Mouse (Mus musculus) cerebellum, postnatal 10 days (tissue): ENCODE data around the gene Iqschfp.

Experiments used
- DNase-seq, 2 experiments: peaks; one replicate each; pipeline ENCODE4 v3.0.0; 2021; ENCODE audit warnings: mixed read lengths in 2 of 2

Gene Iqschfp

DNA sequence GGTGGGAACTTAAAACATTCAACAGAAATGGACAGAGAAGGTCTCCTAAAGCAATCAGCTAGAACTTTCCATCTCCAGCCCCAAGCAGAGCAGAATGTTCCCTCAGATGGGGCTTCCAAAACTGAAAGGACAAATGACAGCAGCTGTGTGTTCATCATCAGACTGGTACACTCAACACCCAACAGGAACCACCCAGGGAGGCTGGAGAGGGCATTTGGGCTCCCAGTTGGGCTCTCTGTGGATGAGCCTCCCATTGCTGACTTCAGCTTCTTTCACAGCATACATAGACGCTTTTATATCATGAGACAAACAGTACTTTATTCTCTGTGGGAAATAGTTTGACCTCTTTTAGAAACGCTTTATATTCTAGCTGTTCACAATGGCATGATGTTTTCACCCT, 464.5 kb downstream of the Iqschfp start:
- DNase-seq, result no peak

DNA sequence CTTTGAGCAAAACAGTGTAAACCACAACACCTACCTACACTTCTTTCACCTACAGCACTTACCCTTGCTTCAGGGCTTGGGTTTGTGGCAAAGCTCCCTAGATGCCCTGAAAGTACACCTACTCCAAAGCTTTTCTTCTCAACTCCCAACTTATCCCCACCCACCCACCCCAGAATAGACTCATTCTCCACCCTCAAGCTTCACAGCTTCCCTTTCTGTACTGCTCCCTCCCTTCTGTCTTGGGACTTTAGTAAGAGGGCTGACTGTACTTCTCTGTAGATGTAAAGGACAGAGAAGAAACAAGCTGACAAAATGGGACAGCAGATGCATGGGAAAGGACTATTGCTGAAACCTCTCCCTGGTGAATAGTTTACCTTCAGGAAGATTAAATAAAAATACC, 476.0 kb downstream of the Iqschfp start:
- DNase-seq, result no peak

DNA sequence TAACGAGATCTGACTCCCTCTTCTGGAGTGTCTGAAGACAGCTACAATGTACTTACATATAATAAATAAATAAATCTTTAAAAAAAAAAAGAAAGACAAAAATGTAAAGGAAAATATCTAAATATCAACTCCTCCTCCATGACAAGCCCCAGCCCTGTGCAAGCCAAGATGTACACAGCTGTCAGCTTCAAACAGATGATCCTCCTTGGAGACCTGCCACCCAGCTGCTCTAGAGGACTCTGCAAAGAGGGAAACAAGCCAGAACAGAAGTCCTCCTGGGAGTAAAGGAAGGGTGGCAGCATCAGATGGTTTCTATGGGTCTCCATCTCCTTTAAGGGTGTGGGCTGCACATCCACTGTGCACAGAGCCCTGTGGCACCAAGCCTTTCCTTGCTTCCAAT, 480.9 kb downstream of the Iqschfp start:
- peak in 1 of 2 experiments; percentile 34 for DNase-seq

DNA sequence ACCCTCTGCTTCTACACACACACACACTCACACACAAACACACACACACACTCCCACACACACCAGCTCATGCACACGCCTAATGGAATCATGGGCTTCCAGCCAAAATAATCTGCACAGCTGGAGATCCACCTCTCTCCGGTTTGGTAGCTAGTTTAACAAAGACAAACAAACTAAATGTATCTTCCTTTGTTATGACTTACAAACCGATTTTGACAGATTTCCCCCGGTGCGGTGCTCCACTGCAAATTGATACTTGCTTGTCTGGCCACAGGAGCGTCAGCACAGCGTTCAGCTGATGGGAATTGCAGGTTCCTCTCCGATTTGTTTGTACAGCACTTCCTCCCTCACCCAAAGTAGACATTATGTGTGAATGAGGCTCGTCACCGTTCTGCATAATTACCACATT, 483.1 kb downstream of the Iqschfp start:
- DNase-seq, result no peak

DNA sequence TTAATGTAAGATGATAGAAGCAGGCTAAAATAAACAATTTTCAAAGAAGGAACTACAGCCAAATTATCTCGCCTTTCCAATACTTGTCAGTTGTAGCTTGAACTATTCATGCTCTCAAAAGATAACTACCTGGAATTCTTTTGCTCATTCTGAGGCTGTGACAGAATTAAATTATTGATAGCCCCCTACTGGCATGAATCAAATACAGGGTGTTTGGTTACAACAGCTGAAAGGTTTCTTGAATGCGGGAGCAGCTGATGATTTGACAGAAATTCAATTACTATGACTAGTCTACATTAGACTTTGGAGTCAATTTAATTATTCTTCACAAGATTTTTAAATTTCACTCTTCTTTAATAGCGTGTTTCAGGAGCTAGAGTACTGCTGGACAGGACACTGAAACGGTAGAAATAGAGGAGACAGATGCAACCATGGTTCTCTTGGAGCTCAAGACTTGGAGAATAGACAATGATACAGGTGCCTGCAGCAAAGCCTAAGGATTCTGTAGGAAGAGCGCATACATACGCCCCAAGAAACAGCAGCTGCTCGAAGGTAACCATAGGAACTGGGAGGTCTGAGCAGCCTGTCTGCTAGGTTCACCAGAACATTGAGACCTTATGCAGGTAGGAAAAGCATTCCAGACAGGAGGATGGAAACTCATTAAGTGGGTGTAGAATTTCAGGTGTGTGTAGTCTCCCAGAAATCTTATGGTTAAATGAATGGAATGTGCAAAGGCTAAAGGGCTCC, 485.6 kb downstream of the Iqschfp start:
- no peak for DNase-seq

- DNase-seq, result no peak
These were observed 486.8 kb downstream of the Iqschfp start for GRCm38 (mm10) chr3:68378799-68379198.

DNA sequence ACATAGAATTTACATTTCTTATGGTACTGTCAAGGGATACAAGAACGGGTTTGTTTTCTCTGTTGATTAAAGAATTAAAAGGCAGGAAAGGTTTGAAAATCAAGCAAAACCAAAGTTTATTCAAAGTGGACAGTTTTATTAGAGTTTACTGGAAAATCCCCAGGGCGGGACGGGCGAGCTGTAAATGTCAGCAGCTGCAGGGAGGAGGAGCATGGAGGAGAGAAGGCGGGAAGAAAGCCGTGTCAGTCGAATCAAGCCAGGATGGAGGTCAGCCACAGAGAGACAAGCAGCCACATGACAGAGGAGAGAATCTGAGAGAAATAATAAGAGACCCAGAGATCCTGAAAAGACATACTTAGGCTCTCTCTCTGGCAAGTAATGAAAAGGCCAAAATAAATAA, 487.2 kb downstream of the Iqschfp start:
- no peak for DNase-seq

DNA sequence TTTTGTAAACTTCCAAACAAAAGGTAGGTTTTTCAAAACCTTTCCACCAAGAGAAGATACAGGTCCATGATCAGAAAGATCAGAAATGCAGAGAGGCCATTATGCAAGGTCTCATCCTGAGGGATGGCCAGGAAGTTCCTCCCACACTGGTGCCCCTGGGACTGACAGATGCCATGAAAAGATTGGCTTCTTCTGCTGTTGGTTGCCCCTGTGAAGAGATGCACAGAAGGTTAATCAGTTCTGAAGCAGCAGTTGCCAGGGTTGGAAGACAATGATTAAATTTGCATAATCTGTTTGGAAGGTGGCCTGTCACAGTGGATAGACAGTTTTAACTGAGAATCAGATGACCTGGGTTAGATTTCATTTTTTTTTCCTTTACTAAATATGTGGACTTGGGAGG, 491.6 kb downstream of the Iqschfp start:
- peak; percentile 85 to 92 for DNase-seq

DNA sequence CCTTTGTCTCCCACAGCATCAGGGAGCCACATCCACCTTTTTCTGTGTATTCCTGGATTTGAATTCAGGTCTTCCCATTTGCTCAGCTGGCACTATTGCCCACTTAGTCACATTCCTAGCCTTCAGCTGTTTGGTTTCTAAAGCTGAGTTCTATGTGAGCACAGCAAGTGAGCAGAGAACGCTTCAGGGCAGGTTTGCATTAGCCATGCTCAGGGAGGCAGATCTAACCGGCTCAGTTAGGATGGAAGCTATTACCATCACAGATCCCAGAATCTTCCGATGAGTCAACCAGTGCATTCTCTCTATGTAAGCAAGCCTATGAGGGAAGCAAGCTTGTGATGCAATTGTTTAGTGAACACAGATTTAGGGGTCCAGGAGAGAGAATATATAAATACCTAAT, 493.5 kb downstream of the Iqschfp start:
- DNase-seq, result peak; percentile 40 to 54

- DNase-seq, result peak; percentile 51 to 54
These were observed 496.0 kb downstream of the Iqschfp start for GRCm38 (mm10) chr3:68388023-68388422.

DNA sequence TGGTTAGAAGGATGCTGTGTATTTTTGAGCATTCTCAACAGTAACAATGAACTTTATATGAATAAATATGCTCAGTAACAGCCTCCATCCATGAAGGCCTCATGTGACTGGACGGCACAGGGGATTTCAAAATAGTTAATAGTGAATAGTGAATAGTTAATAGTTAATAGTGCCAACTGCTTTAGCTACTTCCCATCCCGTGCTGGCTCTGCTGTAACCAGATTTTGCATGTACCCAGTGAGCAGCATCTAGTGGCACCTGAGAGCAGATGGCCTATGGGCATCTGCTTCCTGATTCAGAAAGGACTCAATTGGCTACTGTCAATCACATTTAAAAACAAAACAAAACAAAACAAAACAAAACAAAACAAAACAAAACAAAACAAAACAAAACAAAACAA, 501.5 kb downstream of the Iqschfp start:
- no peak for DNase-seq

DNA sequence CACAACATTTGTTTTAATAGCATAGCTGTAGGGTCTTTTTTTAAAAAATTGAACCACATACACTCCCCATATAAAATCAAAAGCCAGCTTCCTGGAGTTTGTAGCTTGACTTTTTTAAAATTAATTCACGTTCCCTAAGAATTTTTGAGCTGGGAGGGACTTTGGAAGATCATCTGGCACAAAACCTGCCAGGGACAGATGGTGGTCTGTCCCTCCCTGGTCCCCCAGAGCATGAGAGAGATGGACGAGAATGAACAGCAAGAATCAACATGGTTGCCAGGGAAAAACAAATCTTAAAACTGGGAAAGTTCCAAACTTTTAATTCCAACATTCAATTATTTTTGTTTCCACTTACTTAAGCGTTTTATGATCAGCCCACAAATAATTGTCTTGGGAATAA, 506.7 kb downstream of the Iqschfp start:
- peak; percentile 74 to 82 for DNase-seq

DNA sequence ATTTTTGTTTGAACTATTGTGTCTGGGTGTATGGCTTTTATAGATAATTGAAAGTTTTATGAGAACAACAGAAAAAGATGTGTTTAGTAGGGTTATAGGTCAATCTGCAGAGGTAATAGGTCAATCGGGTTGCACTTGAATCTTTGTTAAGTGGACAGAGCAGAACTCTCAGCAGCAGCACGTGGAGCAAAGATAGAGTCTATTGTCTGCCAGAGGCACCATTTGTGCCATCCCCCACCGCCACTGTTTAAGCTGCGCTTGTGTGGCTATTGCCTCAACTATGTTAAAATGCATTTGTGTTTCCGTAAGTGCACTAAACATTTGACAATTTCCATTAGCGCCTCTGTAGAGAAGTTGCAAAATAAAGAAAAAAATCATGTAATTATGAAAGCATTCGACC, 508.1 kb downstream of the Iqschfp start:
- DNase-seq, result no peak

- DNase-seq, result no peak
These were observed 511.3 kb downstream of the Iqschfp start for GRCm38 (mm10) chr3:68403343-68403742.

- DNase-seq, result peak; percentile 83 to 91
These were observed 511.8 kb downstream of the Iqschfp start for GRCm38 (mm10) chr3:68403783-68404217.

DNA sequence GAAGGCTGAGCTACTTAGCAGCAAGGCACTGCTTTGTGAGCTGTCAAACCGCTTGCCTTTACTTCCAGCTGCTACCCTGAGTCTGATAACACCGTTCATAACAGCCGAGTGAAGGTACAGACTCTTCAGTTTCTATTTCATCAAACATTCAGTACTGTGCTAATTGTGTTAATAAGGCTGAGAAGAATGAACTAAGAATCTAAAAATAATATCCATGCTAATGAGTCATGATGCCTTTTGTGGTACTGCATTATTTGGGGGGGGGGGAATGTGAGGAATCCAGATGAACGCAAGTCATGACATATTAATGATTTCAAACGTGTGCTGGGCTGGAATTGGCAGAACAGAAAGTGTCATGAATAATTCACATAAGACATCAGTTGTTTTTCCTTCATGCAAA, 513.7 kb downstream of the Iqschfp start:
- no peak for DNase-seq

- no peak for DNase-seq
These were observed 520.2 kb downstream of the Iqschfp start for GRCm38 (mm10) chr3:68412262-68412661.

DNA sequence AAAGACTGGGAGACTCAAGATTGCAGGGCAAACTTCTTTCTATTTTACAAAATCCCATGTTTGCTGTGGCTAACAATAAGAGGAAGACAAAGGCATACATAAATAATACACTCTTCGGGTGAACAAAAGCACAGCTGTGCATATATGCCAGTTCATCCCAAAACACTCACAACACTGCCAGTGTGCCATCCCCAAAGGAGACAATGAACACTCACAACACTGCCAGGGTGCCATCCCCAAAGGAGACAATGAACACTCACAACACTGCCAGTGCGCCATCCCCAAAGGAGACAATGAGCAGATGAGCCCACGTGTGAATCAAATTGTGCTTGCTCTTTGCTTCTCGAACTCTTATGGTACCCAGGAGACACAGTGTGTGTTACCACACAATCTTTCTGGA, 527.8 kb downstream of the Iqschfp start:
- DNase-seq, result no peak

DNA sequence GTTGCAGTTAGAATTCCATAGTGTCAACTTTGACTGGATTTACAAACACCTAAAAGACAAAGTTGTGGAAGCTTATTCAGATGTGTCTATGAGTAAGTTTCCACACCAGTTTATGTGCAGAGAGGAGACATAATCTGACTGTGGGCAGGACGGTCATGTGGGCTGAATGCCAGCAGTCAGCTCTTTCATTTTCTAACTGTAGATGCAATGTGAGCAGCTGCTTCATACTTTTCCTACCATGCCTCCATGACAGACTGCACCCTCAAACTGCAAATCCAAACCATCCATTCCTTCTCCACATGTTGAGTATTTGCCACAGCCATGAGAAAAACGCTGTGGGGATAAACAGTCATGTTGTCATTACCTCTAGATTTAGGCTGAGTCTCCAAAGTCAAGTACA, 528.9 kb downstream of the Iqschfp start:
- peak; percentile 58 to 66 for DNase-seq

DNA sequence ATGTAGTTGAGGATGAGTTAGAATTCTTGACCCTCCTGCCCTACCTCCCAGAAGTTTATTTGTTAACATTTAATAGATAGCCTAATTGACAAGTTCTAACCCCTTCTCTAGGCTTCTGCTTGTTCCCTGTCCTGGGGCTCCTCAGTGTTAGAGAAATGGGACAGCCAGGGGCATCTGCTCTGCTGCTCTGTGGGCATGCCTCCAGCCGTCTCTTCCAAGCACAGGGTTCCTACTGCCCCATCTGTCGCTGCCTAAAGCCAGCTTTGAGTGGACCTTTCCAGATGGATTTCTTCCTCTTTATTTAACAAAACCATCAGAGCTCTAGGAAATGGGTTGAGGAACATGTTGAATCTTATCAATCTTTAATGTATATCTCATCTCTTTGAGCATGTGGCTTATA, 529.8 kb downstream of the Iqschfp start:
- DNase-seq, result peak; percentile 94 to 95

- peak in 1 of 2 experiments; percentile 34 for DNase-seq
These were observed 536.0 kb downstream of the Iqschfp start for GRCm38 (mm10) chr3:68428081-68428480.

DNA sequence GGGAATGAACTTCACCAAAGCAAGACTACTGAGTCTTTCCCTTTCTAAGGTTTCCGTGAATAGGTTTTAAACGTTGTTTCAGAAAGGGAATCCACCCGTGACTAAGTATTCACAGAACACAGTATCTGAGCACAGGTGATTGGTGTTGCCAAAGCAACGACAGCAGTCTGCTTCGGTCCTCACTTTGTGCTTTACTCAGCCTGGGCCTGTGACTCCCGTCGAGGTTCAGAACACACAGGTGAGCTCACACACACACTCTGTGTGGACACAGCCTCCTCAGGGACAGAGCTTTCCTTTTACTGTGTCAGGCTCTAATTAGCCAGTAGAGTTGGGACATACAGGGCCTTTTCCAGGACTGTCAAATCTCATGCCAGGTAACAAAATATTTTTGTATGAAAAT, 542.4 kb downstream of the Iqschfp start:
- no peak for DNase-seq

GRCm38 (mm10) chr3:68434897-68435296, 542.9 kb downstream of the Iqschfp start:
- DNase-seq, result no peak

GRCm38 (mm10) chr3:68448480-68448879, 556.4 kb downstream of the Iqschfp start:
- no peak for DNase-seq

GRCm38 (mm10) chr3:68451634-68452033, 559.6 kb downstream of the Iqschfp start:
- DNase-seq, result no peak
